Mouse (Mus musculus) midbrain, postnatal 0 days (tissue): ENCODE results near the gene P2rx4. TPM values are rescaled to one million over a fixed set of nuclear protein-coding genes. Genes with fewer than 3 reads are reported as not detected.
A peak's percentile ranks its signal among the peaks of the same experiment; 100 is the strongest.
"Not testable (repeated sequence)": the region's sequence is repeated elsewhere in the genome, so short reads cannot be mapped to it uniquely, and the experiment has no call there.

Experiments used
- ATAC-seq: fragments of 200-750 bp; cut with Nextera tagmentation; 2 replicates; pipeline ENCODE4 v1.8.0; 2017; ENCODE audit warnings: moderate number of reproducible peaks, mild to moderate bottlenecking, moderate TSS enrichment, moderate library complexity; ENCODE audit not compliant: low FRiP score
- DNase-seq: peaks from one replicate; pipeline ENCODE4 v3.0.0-alpha.2; 2015; ENCODE audit warnings: low spot score
- H3K27ac ChIP-seq: fragments of 300-500 bp; sonication (generic); 2 replicates; pipeline ENCODE4 v1.5.1; 2014; ENCODE audit warnings: low read depth, mild to moderate bottlenecking, low read length, mixed read lengths
- H3K27me3 ChIP-seq: fragments of 300-500 bp; sonication (generic); 2 replicates; pipeline ENCODE4 v1.6.1; 2014; ENCODE audit warnings: low read length, control low read depth, mixed read lengths; ENCODE audit not compliant: insufficient read depth
- H3K36me3 ChIP-seq: fragments of 300-500 bp; sonication (generic); 2 replicates; pipeline ENCODE4 v1.6.1; 2014; ENCODE audit warnings: low read length, control low read depth, mixed read lengths; ENCODE audit not compliant: insufficient read depth
- H3K4me1 ChIP-seq: fragments of 300-500 bp; sonication (generic); 2 replicates; pipeline ENCODE4 v1.6.1; 2014; ENCODE audit warnings: mild to moderate bottlenecking, control low read depth, antibody characterized with exemption, low read length, mixed read lengths; ENCODE audit not compliant: insufficient read depth
- H3K4me2 ChIP-seq: fragments of 300-500 bp; sonication (generic); 2 replicates; pipeline ENCODE4 v1.6.1; 2014; ENCODE audit warnings: low read depth, mild to moderate bottlenecking, low read length, mixed read lengths; ENCODE audit not compliant: poor library complexity, severe bottlenecking
- H3K4me3 ChIP-seq: fragments of 300-500 bp; sonication (generic); 2 replicates; pipeline ENCODE4 v1.5.1; 2014; ENCODE audit warnings: low read depth, mild to moderate bottlenecking, low read length, moderate library complexity
- H3K9ac ChIP-seq: fragments of 300-500 bp; sonication (generic); replicated peaks from 2 replicates; pipeline ENCODE4 v1.6.1; 2014; ENCODE audit warnings: mild to moderate bottlenecking, low read length, moderate library complexity, mixed read lengths; ENCODE audit not compliant: poor library complexity, severe bottlenecking
- H3K9me3 ChIP-seq: fragments of 300-500 bp; sonication (generic); 2 replicates; pipeline ENCODE4 v1.6.1; 2016; ENCODE audit warnings: low read length, control low read depth
- CTCF ChIP-seq: IDR thresholded peaks from 2 replicates; pipeline ENCODE4 v1.5.1; 2016; ENCODE audit warnings: antibody characterized with exemption, mild to moderate bottlenecking
- WGBS: fragments of 180-500 bp; shearing (Covaris S2); extraction: QIAGEN DNeasy Blood & Tissue Kit; methylation state at CpG from one replicate; pipeline ENCODE4 v1.1.7; 2014; 5-methylcytosine and 5-hydroxymethylcytosine counted together
- polyA plus RNA-seq: library from polyadenylated mRNA; unstranded; fragments of >200 nt; fragmentation: Nextera tagmentation; extraction: Ambion mirVana; gene quantifications from 2 replicates; pipeline ENCODE4 v1.2.1, GENCODE M21; 2015
- total RNA-seq: library from RNA; depleted of rRNA; stranded (reverse); fragments of >200 nt; gene quantifications from 2 replicates; pipeline ENCODE4 v1.2.3, GENCODE M21; 2014; rRNA removed

Gene P2rx4
- total RNA-seq = 15.0 and 19.4 TPM in 2 replicates
- polyA plus RNA-seq = 14.7 and 16.1 TPM in 2 replicates

GRCm38 (mm10) chr5:122707276-122708181, at the start of gene P2rx4:
TSS of gene P2rx4 (plus strand) at chr5:122707544.
- peak within 1 kb of the TSS; percentile 93 for H3K27ac ChIP-seq
- H3K4me1 ChIP-seq = peaks cover 3% of the 10 kb centered on the region; the same call in 1 of the 2 replicates
- ATAC-seq (peak; percentile 95), DNase-seq (peak; percentile 92)
- no peaks in the 10 kb centered on the region for H3K27me3 ChIP-seq
- H3K36me3 ChIP-seq = no peaks in the 10 kb centered on the region
- peak; percentile 53 for TF ChIP-seq CTCF
- H3K4me2 ChIP-seq = peak within 1 kb of the TSS; percentile 82
- H3K9ac ChIP-seq = peak within 1 kb of the TSS; percentile 90
- H3K4me3 ChIP-seq = peak within 1 kb of the TSS; percentile 55
- WGBS = under 1% methylated on average over 66 of the region's 66 CpGs
- H3K9me3 ChIP-seq = no peaks in the 10 kb centered on the region

DNA sequence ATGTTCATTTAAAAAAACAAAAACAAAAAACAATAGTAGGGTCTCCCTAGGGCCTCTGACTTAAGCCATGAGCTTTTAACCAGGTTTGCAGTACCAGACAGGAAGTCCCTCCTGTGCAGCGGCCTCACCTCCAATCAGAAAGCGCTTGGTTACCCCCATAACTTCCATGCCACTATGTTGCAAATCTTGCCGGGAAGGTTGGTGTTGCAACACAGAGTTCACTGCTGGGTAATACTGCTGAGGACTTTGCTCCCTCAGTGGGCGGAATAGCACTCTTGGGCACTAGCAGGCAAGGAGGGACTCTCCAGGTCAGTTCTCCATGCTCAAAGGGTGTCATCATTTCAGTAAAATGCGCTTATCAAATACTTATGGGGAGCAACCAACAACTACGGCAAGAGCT, 44.8 kb upstream of the P2rx4 start:
- DNase-seq (no peak), ATAC-seq (no peak)
- Histone ChIP-seq H3K36me3 (no peaks in the 10 kb centered on the region), H3K4me2 (no peak overlapping the region), H3K4me3 (no peak overlapping the region), H3K27ac (no peak overlapping the region), H3K9me3 (no peaks in the 10 kb centered on the region), H3K27me3 (no peaks in the 10 kb centered on the region), H3K4me1 (no peaks in the 10 kb centered on the region), H3K9ac (no peak overlapping the region)
- TF ChIP-seq CTCF = no peak
- WGBS = 96% methylated on average over 6 of the region's 6 CpGs

DNA sequence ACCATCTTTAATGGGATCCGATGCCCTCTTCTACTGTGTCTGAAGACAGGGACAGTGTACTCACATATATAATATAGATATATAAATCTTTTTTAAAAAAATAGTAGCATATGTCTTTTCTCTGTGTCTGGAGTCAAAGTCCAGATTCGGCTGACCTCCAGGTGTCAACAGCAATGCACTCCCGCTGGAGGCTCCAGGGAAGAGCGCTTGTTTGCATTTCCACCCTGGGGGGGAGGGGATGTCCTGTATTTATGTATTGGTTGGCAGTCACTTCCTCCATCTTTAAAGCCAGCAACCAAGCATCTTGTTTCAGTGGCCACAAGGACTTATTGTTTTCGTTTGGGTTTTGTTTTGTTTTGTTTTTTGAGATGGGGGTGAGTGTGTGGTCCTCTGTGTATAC, 42.3 kb upstream of the P2rx4 start:
- Histone ChIP-seq H3K9ac (no peak overlapping the region), H3K27me3 (no peaks in the 10 kb centered on the region), H3K9me3 (no peaks in the 10 kb centered on the region), H3K4me2 (no peak overlapping the region), H3K4me3 (no peak overlapping the region), H3K4me1 (no peaks in the 10 kb centered on the region), H3K36me3 (no peaks in the 10 kb centered on the region), H3K27ac (no peak overlapping the region)
- no peak for ATAC-seq
- no peak for DNase-seq
- 74% methylated on average over 5 of the region's 5 CpGs for WGBS
- no peak for TF ChIP-seq CTCF

DNA sequence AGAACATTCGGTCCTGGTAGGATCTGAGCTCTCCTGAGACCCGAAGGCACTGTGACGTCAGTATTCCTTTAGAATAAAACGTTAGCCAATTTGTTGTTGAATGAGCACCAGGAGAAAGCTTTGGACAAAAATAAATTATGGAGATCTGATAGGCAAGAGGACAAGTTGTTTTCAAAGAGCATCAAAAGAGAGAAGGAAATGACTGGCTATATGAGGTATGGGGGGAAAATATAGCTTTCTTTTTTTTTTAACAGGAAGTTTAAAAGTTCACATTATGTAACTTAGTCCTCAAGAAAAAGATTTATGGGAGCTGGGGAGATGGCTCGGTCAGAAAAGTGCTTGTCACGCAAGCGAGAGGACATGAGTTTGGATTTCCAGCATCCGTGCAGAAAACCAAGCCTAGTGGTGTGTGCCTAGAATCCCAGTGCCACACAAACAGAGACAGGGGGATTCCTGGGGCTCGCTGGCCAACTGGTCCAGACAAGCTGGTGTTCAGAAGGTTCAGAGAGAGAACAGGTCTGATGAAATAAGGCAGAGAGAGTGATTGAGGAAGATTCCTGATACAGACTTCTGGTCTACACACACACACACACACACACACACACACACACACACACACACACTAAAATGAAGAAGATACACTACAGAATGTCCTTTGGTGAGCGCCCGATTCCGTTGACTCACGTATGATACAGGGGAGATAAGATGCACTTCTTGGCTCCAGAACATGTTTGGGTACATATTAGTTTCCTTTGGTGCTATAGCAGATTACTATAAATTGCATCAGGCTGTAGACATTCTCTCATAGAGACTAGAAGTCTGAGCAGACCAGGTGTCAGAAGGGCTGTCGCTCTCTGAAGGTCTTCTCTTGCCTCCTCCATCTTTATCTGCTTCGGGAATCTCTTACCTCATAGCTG, 38.1 kb upstream of the P2rx4 start:
- H3K9ac ChIP-seq = no peak overlapping the region
- DNase-seq (no peak), ATAC-seq (no peak)
- no peaks in the 10 kb centered on the region for H3K36me3 ChIP-seq
- H3K27ac ChIP-seq = no peak overlapping the region
- H3K9me3 ChIP-seq = no peaks in the 10 kb centered on the region
- no peaks in the 10 kb centered on the region for H3K27me3 ChIP-seq
- WGBS = 79% methylated on average over 15 of the region's 15 CpGs
- H3K4me2 ChIP-seq = no peak overlapping the region
- TF ChIP-seq CTCF = no peak
- no peak overlapping the region for H3K4me3 ChIP-seq
- H3K4me1 ChIP-seq = no peaks in the 10 kb centered on the region

DNA sequence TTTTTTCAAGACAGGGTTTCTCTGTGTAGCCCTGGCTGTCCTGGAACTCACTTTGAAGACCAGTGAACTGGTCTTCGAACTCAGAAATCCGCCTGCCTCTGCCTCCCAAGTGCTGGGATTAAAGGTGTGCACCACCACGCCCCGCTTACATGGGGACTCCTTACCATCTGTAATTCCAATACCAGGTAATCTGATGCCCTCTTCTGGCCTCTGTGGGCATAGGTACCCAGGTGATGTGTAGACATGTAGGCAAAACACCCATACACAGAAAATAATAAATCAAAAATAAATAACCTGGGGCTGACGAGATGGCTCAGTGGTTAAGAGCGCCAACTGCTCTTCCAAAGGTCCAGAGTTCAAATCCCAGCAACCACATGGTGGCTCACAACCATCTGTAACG, 35.7 kb upstream of the P2rx4 start:
- DNase-seq, H3K36me3 ChIP-seq, H3K4me1 ChIP-seq, H3K27me3 ChIP-seq, ATAC-seq, H3K4me2 ChIP-seq, H3K27ac ChIP-seq, H3K4me3 ChIP-seq, H3K9ac ChIP-seq, H3K9me3 ChIP-seq: not testable (repeated sequence)
- peak; percentile 32; the same call in 1 of the 2 replicates for TF ChIP-seq CTCF
- WGBS = 83% methylated on average over 7 of the region's 7 CpGs
